Mouse (Mus musculus) liver, postnatal 0 days (tissue): Measurements from ENCODE around the gene Rnft1.

Source experiments
- CTCF ChIP-seq: sonication (generic); IDR thresholded peaks from 2 replicates; pipeline ENCODE4 v1.5.1; 2016; ENCODE audit warnings: antibody characterized with exemption, low read depth
- EP300 ChIP-seq: IDR thresholded peaks from 2 replicates; pipeline ENCODE4 v1.6.1; 2016; ENCODE audit warnings: antibody characterized with exemption, low read depth, mild to moderate bottlenecking

GRCm38 (mm10) chr11:86473576-86473975, 10.9 kb upstream of the Rnft1 start:
- no peak for TF ChIP-seq CTCF
- no peak for TF ChIP-seq EP300
